Mouse (Mus musculus) forebrain, embryonic 12.5 days (tissue): Measurements from ENCODE around the gene Rps6ka1. TPM values are rescaled to one million over a fixed set of nuclear protein-coding genes. Genes with fewer than 3 reads are reported as not detected.
A peak's percentile ranks its signal among the peaks of the same experiment; 100 is the strongest.
"Not testable (repeated sequence)": the region's sequence is repeated elsewhere in the genome, so short reads cannot be mapped to it uniquely, and the experiment has no call there.

Experiments used
- ATAC-seq: fragments of 200-750 bp; cut with Nextera tagmentation; 2 replicates; pipeline ENCODE4 v1.8.0; 2017; ENCODE audit warnings: moderate TSS enrichment; ENCODE audit not compliant: low FRiP score
- H3K27ac ChIP-seq: fragments of 300-500 bp; sonication (generic); 2 replicates; pipeline ENCODE4 v1.5.1; 2016; ENCODE audit warnings: mild to moderate bottlenecking
- H3K27me3 ChIP-seq: fragments of 300-500 bp; sonication (generic); 2 replicates; pipeline ENCODE4 v1.6.1; 2016; ENCODE audit warnings: mild to moderate bottlenecking
- H3K36me3 ChIP-seq: fragments of 300-500 bp; sonication (generic); replicated peaks from 2 replicates; pipeline ENCODE4 v1.6.1; 2016; ENCODE audit warnings: mild to moderate bottlenecking
- H3K4me1 ChIP-seq: fragments of 300-500 bp; sonication (generic); 2 replicates; pipeline ENCODE4 v1.6.1; 2016
- H3K4me2 ChIP-seq: fragments of 300-500 bp; sonication (generic); 2 replicates; pipeline ENCODE4 v1.6.1; 2016; ENCODE audit warnings: mild to moderate bottlenecking, moderate library complexity
- H3K4me3 ChIP-seq: fragments of 300-500 bp; sonication (generic); replicated peaks from 2 replicates; pipeline ENCODE4 v1.5.1; 2016; ENCODE audit warnings: mild to moderate bottlenecking
- H3K9ac ChIP-seq: fragments of 300-500 bp; sonication (generic); 2 replicates; pipeline ENCODE4 v1.6.1; 2016; ENCODE audit warnings: mild to moderate bottlenecking
- H3K9me3 ChIP-seq: fragments of 300-500 bp; sonication (generic); 2 replicates; pipeline ENCODE4 v1.6.1; 2016
- WGBS: fragments of 180-500 bp; shearing (Covaris S2); methylation state at CpG from one replicate; pipeline ENCODE4 v1.1.7; 2016; 5-methylcytosine and 5-hydroxymethylcytosine counted together
- polyA plus RNA-seq: library from polyadenylated mRNA; unstranded; fragments of >200 nt; fragmentation: Nextera tagmentation; extraction: Ambion mirVana; gene quantifications from 2 replicates; pipeline ENCODE4 v1.2.1, GENCODE M21; 2016

Gene Rps6ka1
- polyA plus RNA-seq, 1 experiment from 2014 or later: 26.0 TPM

- no peak for ATAC-seq
- Histone ChIP-seq H3K27ac (no peak overlapping the region), H3K4me3 (no peak overlapping the region), H3K27me3 (no peaks in the 10 kb centered on the region), H3K4me1 (no peaks in the 10 kb centered on the region), H3K9ac (no peak overlapping the region), H3K36me3 (no peaks in the 10 kb centered on the region), H3K4me2 (no peak overlapping the region), H3K9me3 (no peaks in the 10 kb centered on the region)
- 94% methylated on average over 9 of the region's 9 CpGs for WGBS
Measured at GRCm38 (mm10) chr4:133845060-133845459, 42.5 kb downstream of the Rps6ka1 start.

GRCm38 (mm10) chr4:133844209-133844841 lies 43.3 kb downstream of the Rps6ka1 start:
- no peak for ATAC-seq
- Histone ChIP-seq H3K9ac (no peak overlapping the region), H3K36me3 (no peaks in the 10 kb centered on the region), H3K4me3 (no peak overlapping the region), H3K27me3 (no peaks in the 10 kb centered on the region), H3K4me1 (no peaks in the 10 kb centered on the region), H3K27ac (no peak overlapping the region), H3K9me3 (no peaks in the 10 kb centered on the region), H3K4me2 (no peak overlapping the region)
- 85% methylated on average over 14 of the region's 14 CpGs for WGBS

- no peaks in the 10 kb centered on the region for H3K9me3 ChIP-seq
- 90% methylated on average over 8 of the region's 10 CpGs for WGBS
- H3K9ac ChIP-seq: no peak overlapping the region
- H3K27me3 ChIP-seq: no peaks in the 10 kb centered on the region
- H3K4me1 ChIP-seq: no peaks in the 10 kb centered on the region
- H3K4me2 ChIP-seq: no peak overlapping the region
- no peak overlapping the region for H3K27ac ChIP-seq
- no peaks in the 10 kb centered on the region for H3K36me3 ChIP-seq
- no peak overlapping the region for H3K4me3 ChIP-seq
- ATAC-seq: no peak
Measured at GRCm38 (mm10) chr4:133842992-133843737, 44.4 kb downstream of the Rps6ka1 start.

GRCm38 (mm10) chr4:133841756-133842483 lies 45.7 kb downstream of the Rps6ka1 start:
- not testable (repeated sequence) for H3K4me2 ChIP-seq, H3K9me3 ChIP-seq, H3K4me1 ChIP-seq, H3K27me3 ChIP-seq, H3K36me3 ChIP-seq, ATAC-seq, H3K27ac ChIP-seq, H3K4me3 ChIP-seq, H3K9ac ChIP-seq
- WGBS: 95% methylated on average over 6 of the region's 7 CpGs

GRCm38 (mm10) chr4:133841035-133841434 lies 46.6 kb downstream of the Rps6ka1 start:
- no peak overlapping the region for H3K4me2 ChIP-seq
- no peak for ATAC-seq
- H3K9me3 ChIP-seq: no peaks in the 10 kb centered on the region
- H3K9ac ChIP-seq: no peak overlapping the region
- 45% methylated on average over 9 of the region's 9 CpGs for WGBS
- no peaks in the 10 kb centered on the region for H3K4me1 ChIP-seq
- H3K27me3 ChIP-seq: no peaks in the 10 kb centered on the region
- H3K27ac ChIP-seq: no peak overlapping the region
- no peaks in the 10 kb centered on the region for H3K36me3 ChIP-seq
- H3K4me3 ChIP-seq: no peak overlapping the region

- Histone ChIP-seq H3K9me3 (no peaks in the 10 kb centered on the region), H3K4me2 (no peak overlapping the region), H3K4me1 (no peaks in the 10 kb centered on the region), H3K36me3 (no peaks in the 10 kb centered on the region), H3K4me3 (no peak overlapping the region), H3K27ac (no peak overlapping the region), H3K27me3 (no peaks in the 10 kb centered on the region), H3K9ac (no peak overlapping the region)
- WGBS: 94% methylated on average over 7 of the region's 7 CpGs
- no peak for ATAC-seq
Measured at GRCm38 (mm10) chr4:133840501-133840900, 47.1 kb downstream of the Rps6ka1 start.

- Histone ChIP-seq H3K9ac (no peak overlapping the region), H3K27ac (no peak overlapping the region), H3K4me1 (no peaks in the 10 kb centered on the region), H3K36me3 (no peaks in the 10 kb centered on the region), H3K27me3 (no peaks in the 10 kb centered on the region), H3K4me3 (no peak overlapping the region), H3K9me3 (no peaks in the 10 kb centered on the region), H3K4me2 (no peak overlapping the region)
- ATAC-seq: no peak
- WGBS: 64% methylated on average over 4 of the region's 4 CpGs
Measured at GRCm38 (mm10) chr4:133839385-133839826, 48.2 kb downstream of the Rps6ka1 start.

- Histone ChIP-seq H3K27me3 (no peaks in the 10 kb centered on the region), H3K27ac (no peak overlapping the region), H3K9me3 (no peaks in the 10 kb centered on the region), H3K4me3 (no peak overlapping the region), H3K9ac (no peak overlapping the region), H3K36me3 (no peaks in the 10 kb centered on the region), H3K4me1 (no peaks in the 10 kb centered on the region), H3K4me2 (no peak overlapping the region)
- 55% methylated on average over 10 of the region's 10 CpGs for WGBS
- peak; percentile 30; the same call in 1 of the 2 replicates for ATAC-seq
Measured at GRCm38 (mm10) chr4:133836575-133836974, 51.0 kb downstream of the Rps6ka1 start.

GRCm38 (mm10) chr4:133835211-133835610 lies 52.4 kb downstream of the Rps6ka1 start:
- H3K9ac ChIP-seq: no peak overlapping the region
- no peak for ATAC-seq
- no peaks in the 10 kb centered on the region for H3K27me3 ChIP-seq
- H3K27ac ChIP-seq: no peak overlapping the region
- no peaks in the 10 kb centered on the region for H3K9me3 ChIP-seq
- H3K4me1 ChIP-seq: no peaks in the 10 kb centered on the region
- H3K4me3 ChIP-seq: no peak overlapping the region
- WGBS: 95% methylated on average over 5 of the region's 5 CpGs
- H3K4me2 ChIP-seq: no peak overlapping the region
- H3K36me3 ChIP-seq: no peaks in the 10 kb centered on the region

- Histone ChIP-seq H3K4me2 (no peak overlapping the region), H3K27ac (no peak overlapping the region), H3K9ac (no peak overlapping the region), H3K9me3 (no peaks in the 10 kb centered on the region), H3K36me3 (no peaks in the 10 kb centered on the region), H3K4me1 (peaks cover 14% of the 10 kb centered on the region), H3K27me3 (peaks cover 12% of the 10 kb centered on the region; the same call in 1 of the 2 replicates), H3K4me3 (no peak overlapping the region)
- 82% methylated on average over 15 of the region's 15 CpGs for WGBS
- ATAC-seq: no peak
Measured at GRCm38 (mm10) chr4:133832945-133833874, 54.4 kb downstream of the Rps6ka1 start.

- Histone ChIP-seq H3K4me3 (no peak overlapping the region), H3K4me2 (no peak overlapping the region), H3K9me3 (no peaks in the 10 kb centered on the region), H3K4me1 (peaks cover 17% of the 10 kb centered on the region), H3K9ac (no peak overlapping the region), H3K27me3 (peaks cover 20% of the 10 kb centered on the region), H3K36me3 (no peaks in the 10 kb centered on the region), H3K27ac (no peak overlapping the region)
- ATAC-seq: no peak
- WGBS: 100% methylated on average over 1 of the region's 1 CpGs
Measured at GRCm38 (mm10) chr4:133830453-133830852, 57.1 kb downstream of the Rps6ka1 start.
